Comparison of ENCODE assay signal across 7 mouse cellular contexts in the genomic region with DNA sequence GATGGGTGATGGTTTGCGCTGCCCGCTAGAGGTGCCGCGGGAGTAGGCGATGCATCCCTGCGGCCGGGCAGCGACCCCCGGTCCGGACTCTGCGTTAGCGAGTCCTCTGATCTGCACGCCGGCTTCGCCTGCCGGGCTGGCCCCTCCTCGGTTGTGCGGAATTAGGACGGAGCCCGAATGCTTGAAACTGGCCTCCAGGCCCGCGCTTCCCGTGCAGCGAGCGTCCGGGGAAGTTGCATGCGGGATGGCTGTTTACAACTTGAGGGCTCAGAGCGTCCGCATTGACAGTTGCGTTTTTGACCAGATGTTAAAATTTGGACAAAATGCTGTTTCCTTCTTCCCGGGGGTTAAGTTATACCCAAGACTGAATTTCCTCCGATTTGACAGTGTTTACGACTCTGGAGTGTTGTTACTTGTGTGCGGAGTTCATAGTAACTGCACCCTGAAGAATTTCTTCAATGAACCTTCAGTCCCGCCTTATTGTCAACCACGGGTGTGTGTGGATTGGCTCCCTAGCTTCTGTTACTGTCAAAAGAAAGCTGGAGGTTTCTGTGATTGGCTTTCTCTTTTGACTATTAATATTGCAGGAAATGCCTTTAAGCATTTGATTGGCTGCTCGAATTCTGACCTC. TPM values are rescaled to one million over a fixed set of nuclear protein-coding genes. Genes with fewer than 3 reads are reported as not detected.
DNase-seq lines count a peak whose midpoint lies in the region; ATAC-seq lines count a peak whose summit lies in the region.

No protein-coding gene starts in this region.

- H3K36me3 ChIP-seq in intestine, embryonic 15.5 days: no peaks in the 10 kb centered on the region

- peak; percentile 72 for DNase-seq in adrenal gland, postnatal 10 days
- DNase-seq in embryo, embryonic 11.5 days (ENCODE audit: low read depth, low spot score): peak; percentile 52
- peak; percentile 46 for DNase-seq in gastrocnemius, postnatal 25 days
- peak; percentile 71 to 89 for DNase-seq in left cerebral cortex, postnatal 25 days (ENCODE audit: low spot score in 2 of 2)
- peak; percentile 85 for DNase-seq in mesoderm, embryonic 11.5 days (ENCODE audit: low read depth, low spot score)
- DNase-seq in right cerebral cortex, postnatal 25 days: peak; percentile 56

- H3K9me3 ChIP-seq in intestine, embryonic 15.5 days: no peaks in the 10 kb centered on the region

- WGBS in intestine, embryonic 15.5 days: under 1% methylated on average over 37 of the region's 37 CpGs

- peak; percentile 61 for ATAC-seq in intestine, embryonic 15.5 days

- peak overlapping the region; percentile 94 for H3K9ac ChIP-seq in intestine, embryonic 15.5 days

- H3K27me3 ChIP-seq in intestine, embryonic 15.5 days (replicated peaks): no peaks in the 10 kb centered on the region

- peak overlapping the region; percentile 85 for H3K4me3 ChIP-seq in intestine, embryonic 15.5 days (replicated peaks)

- H3K27ac ChIP-seq in intestine, embryonic 15.5 days: peak overlapping the region; percentile 99

- no peaks in the 10 kb centered on the region; the same call in 1 of the 2 replicates for H3K4me1 ChIP-seq in intestine, embryonic 15.5 days (replicated peaks)

- intact Hi-C loops in left cerebral cortex, postnatal 25 days (cut with DNase I): loop anchor here (2.0 to 10.0 kb wide), 5 partner anchors 68 to 822 kb away; a partner anchor contains a TSS

- H3K4me2 ChIP-seq in intestine, embryonic 15.5 days (replicated peaks): peak overlapping the region; percentile 79

RNA-seq across cellular contexts. Expression of a gene that starts 1.3 kb away (rescaled TPM):
- total RNA-seq in adrenal gland, postnatal 10 days (2021): 10 to 100 TPM; 21.4 to 24.4 TPM
- 10 to 100 TPM; 10.9 to 11.9 TPM for total RNA-seq in gastrocnemius, postnatal 25 days (2021)
- polyA plus RNA-seq in intestine, embryonic 15.5 days (2015; fragmentation: Nextera tagmentation; extraction: Ambion mirVana): 5.0 and 5.9 TPM in 2 replicates
- 10 to 100 TPM; 53.1 to 59.2 TPM for total RNA-seq in left cerebral cortex, postnatal 25 days (2021)

Comparison
In these comparisons a context has a peak if more than half of its experiments do, and no peak if none do; other contexts are left out.
1. Peak in every context shown above with its lines: DNase-seq, ATAC-seq, H3K4me3 ChIP-seq and H3K27ac ChIP-seq.